ENCODE assay signal across 17 mouse cellular contexts in the genomic region with DNA sequence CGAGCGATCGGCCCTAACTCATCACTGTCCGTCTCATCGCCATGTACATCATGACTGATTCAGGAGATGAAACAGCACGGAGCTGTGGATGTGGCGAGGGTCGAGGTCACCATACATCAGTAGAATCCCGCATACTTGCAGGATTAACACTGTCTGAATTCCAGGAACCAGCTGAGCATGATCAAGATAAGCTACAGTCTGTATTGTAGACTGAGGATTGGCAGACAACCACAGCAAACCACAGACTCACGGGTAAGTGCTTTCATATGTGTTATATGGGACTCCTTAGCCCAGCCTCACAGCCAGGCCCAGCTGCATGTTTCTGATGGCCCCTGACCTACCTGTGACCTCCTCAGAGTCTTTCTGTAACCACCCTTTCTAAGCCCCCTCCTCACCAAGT. TPM values are rescaled to one million over a fixed set of nuclear protein-coding genes. Genes with fewer than 3 reads are reported as not detected.
DNase-seq lines count a peak whose midpoint lies in the region; ATAC-seq lines count a peak whose summit lies in the region.
"Had no signal": no experiment of that assay in that cellular context is flagged by ENCODE, and none has a peak within 500 bp of the region (broad histone marks: within the 10 kb centered on the region; RNA-seq: fewer than 3 reads in every experiment).

No protein-coding gene starts in this region.

- H3K27me3 ChIP-seq in kidney, embryonic 15.5 days, result no peaks in the 10 kb centered on the region
- peaks cover 25% of the 10 kb centered on the region for H3K27me3 ChIP-seq in neural tube, embryonic 11.5 days (ENCODE audit: control insufficient read depth, insufficient read depth, low read length)
- 0 out of 2 replicates have a peak, but pooled peaks cover 2% of the 10 kb centered on the region for H3K27me3 ChIP-seq in hindbrain, embryonic 16.5 days (replicated peaks; ENCODE audit: control insufficient read depth, insufficient read depth, low read length)
- H3K27me3 ChIP-seq: embryonic facial prominence, embryonic 15.5 days; limb, embryonic 12.5 days had no signal

- DNase-seq in kidney, postnatal 36 days, result no peak
- DNase-seq in NIH3T3 (ENCODE audit: low read depth) (peak; percentile 84), liver (no peak)
- peak; percentile 24 for DNase-seq in embryo, embryonic 9.5 days (ENCODE audit: extremely low spot score)
- peak; percentile 21 for DNase-seq in neural tube, embryonic 11.5 days (ENCODE audit: low spot score)
- DNase-seq: cerebellum, adult 9-10 months; lung, adult 18-20 months; lung, postnatal 4 days; thymus, postnatal 25 days had no signal

- no peak overlapping the region for H3K4me2 ChIP-seq in kidney, embryonic 15.5 days
- no peak overlapping the region for H3K4me2 ChIP-seq in neural tube, embryonic 11.5 days (ENCODE audit: low read depth)
- H3K4me2 ChIP-seq in hindbrain, embryonic 16.5 days (ENCODE audit: low read length), result no peak overlapping the region
- H3K4me2 ChIP-seq: embryonic facial prominence, embryonic 15.5 days; forebrain, embryonic 12.5 days; limb, embryonic 12.5 days; neural tube, embryonic 13.5 days had no signal

- 0 out of 2 replicates have a peak, but pooled peaks have one; percentile 40 for ATAC-seq in kidney, embryonic 15.5 days (replicated peaks; ENCODE audit: low FRiP score)
- ATAC-seq in neural tube, embryonic 11.5 days (ENCODE audit: insufficient read depth, low FRiP score, low TSS enrichment), result no peak
- ATAC-seq in hindbrain, embryonic 16.5 days, result no peak
- ATAC-seq: inflammation-experienced regulatory T-cells, adult 6 months; midbrain, embryonic 16.5 days had no signal

- no peak overlapping the region for H3K4me3 ChIP-seq in kidney, embryonic 15.5 days (replicated peaks)
- no peak overlapping the region for H3K4me3 ChIP-seq in neural tube, embryonic 11.5 days (ENCODE audit: low read depth, low read length)
- H3K4me3 ChIP-seq in hindbrain, embryonic 16.5 days (ENCODE audit: low read length), result no peak overlapping the region
- H3K4me3 ChIP-seq: embryonic facial prominence, embryonic 15.5 days; forebrain, embryonic 12.5 days; limb, embryonic 12.5 days; neural tube, embryonic 13.5 days had no signal

- no peak overlapping the region for H3K27ac ChIP-seq in kidney, embryonic 15.5 days
- H3K27ac ChIP-seq in neural tube, embryonic 11.5 days (ENCODE audit: low read depth, low read length), result no peak overlapping the region
- no peak overlapping the region for H3K27ac ChIP-seq in hindbrain, embryonic 16.5 days (ENCODE audit: low read depth, low read length)
- H3K27ac ChIP-seq: embryonic facial prominence, embryonic 15.5 days; forebrain, embryonic 12.5 days; limb, embryonic 12.5 days; neural tube, embryonic 13.5 days had no signal

- H3K36me3 ChIP-seq in kidney, embryonic 15.5 days, result no peaks in the 10 kb centered on the region
- H3K36me3 ChIP-seq in neural tube, embryonic 11.5 days (ENCODE audit: control insufficient read depth, insufficient read depth, low read length), result no peaks in the 10 kb centered on the region
- H3K36me3 ChIP-seq in hindbrain, embryonic 16.5 days (ENCODE audit: control insufficient read depth, insufficient read depth, low read length), result no peaks in the 10 kb centered on the region
- H3K36me3 ChIP-seq: embryonic facial prominence, embryonic 15.5 days; forebrain, embryonic 12.5 days; limb, embryonic 12.5 days; neural tube, embryonic 13.5 days had no signal

- H3K9ac ChIP-seq in kidney, embryonic 15.5 days, result no peak overlapping the region
- H3K9ac ChIP-seq in neural tube, embryonic 11.5 days (ENCODE audit: low read length), result no peak overlapping the region
- H3K9ac ChIP-seq in hindbrain, embryonic 16.5 days (ENCODE audit: low read depth, low read length), result no peak overlapping the region
- H3K9ac ChIP-seq: embryonic facial prominence, embryonic 15.5 days; forebrain, embryonic 12.5 days; limb, embryonic 12.5 days; neural tube, embryonic 13.5 days had no signal

- peaks cover 16% of the 10 kb centered on the region for H3K4me1 ChIP-seq in kidney, embryonic 15.5 days
- peaks cover 16% of the 10 kb centered on the region for H3K4me1 ChIP-seq in neural tube, embryonic 11.5 days (ENCODE audit: control insufficient read depth, insufficient read depth, low read length)
- no peaks in the 10 kb centered on the region for H3K4me1 ChIP-seq in hindbrain, embryonic 16.5 days (ENCODE audit: control insufficient read depth, insufficient read depth, low read depth, low read length)
- H3K4me1 ChIP-seq: embryonic facial prominence, embryonic 15.5 days; limb, embryonic 12.5 days had no signal

- 61% methylated on average over 10 of the region's 10 CpGs for WGBS in kidney, embryonic 15.5 days
- 62% methylated on average over 10 of the region's 10 CpGs for WGBS in neural tube, embryonic 11.5 days
- 71% methylated on average over 10 of the region's 10 CpGs for WGBS in hindbrain, embryonic 16.5 days

- no peaks in the 10 kb centered on the region for H3K9me3 ChIP-seq in kidney, embryonic 15.5 days (replicated peaks)
- no peaks in the 10 kb centered on the region for H3K9me3 ChIP-seq in neural tube, embryonic 11.5 days (ENCODE audit: control insufficient read depth, low read length)
- no peaks in the 10 kb centered on the region for H3K9me3 ChIP-seq in hindbrain, embryonic 16.5 days (ENCODE audit: control insufficient read depth, low read length)
- H3K9me3 ChIP-seq: embryonic facial prominence, embryonic 15.5 days; forebrain, embryonic 12.5 days; limb, embryonic 12.5 days; neural tube, embryonic 13.5 days had no signal

RNA-seq across cellular contexts. Expression of gene Pgm5, which starts 50.2 kb away (rescaled TPM):
- 2.0 and 2.8 TPM in 2 replicates for polyA plus RNA-seq in kidney, embryonic 15.5 days (2015; fragmentation: Nextera tagmentation; extraction: Ambion mirVana)
- polyA plus RNA-seq in neural tube, embryonic 11.5 days (2014; fragmentation: Nextera tagmentation; extraction: Ambion mirVana), result 1.4 and 1.6 TPM in 2 replicates
- polyA plus RNA-seq in hindbrain, embryonic 16.5 days (2015; fragmentation: Nextera tagmentation; extraction: Ambion mirVana), result 1.3 and 1.7 TPM in 2 replicates

Comparison
In these comparisons a context has a peak if more than half of its experiments do, and no peak if none do; other contexts are left out.
1. DNase-seq: peak in NIH3T3 (single experiment), embryo, embryonic 9.5 days (single experiment) and neural tube, embryonic 11.5 days (single experiment); none in kidney, postnatal 36 days (0 of 2) and liver (single experiment).